ENCODE assay signal across 8 mouse cellular contexts in the genomic region with DNA sequence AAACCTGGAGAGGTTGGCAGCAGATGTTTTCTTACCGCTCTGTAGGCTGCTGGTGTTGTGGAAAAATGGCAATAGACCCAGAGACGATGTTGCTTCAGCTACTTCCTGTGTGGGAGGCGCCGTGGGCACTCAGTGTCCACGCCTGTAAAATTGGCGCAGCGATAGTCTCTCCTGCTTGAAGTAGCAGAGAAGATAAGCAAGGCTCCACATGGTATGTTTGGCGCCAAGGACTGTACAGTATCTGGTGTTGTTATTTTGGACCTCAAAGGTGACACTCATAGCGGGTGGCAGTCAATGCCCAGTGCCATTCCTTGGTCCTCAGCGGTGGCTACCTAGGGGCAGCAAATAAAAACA. TPM values are rescaled to one million over a fixed set of nuclear protein-coding genes. Genes with fewer than 3 reads are reported as not detected.
DNase-seq lines count a peak whose midpoint lies in the region; ATAC-seq and TF ChIP-seq lines count a peak whose summit lies in the region.

No protein-coding gene starts in this region.

- no peak overlapping the region for H3K9ac ChIP-seq in kidney, postnatal 0 days (ENCODE audit: low read depth, low read length)
- H3K9ac ChIP-seq in lung, postnatal 0 days (replicated peaks; ENCODE audit: low read depth), result no peak overlapping the region
- 0 out of 2 replicates have a peak overlapping the region, but pooled peaks have one; percentile 31 for H3K9ac ChIP-seq in stomach, postnatal 0 days (ENCODE audit: low read length)

- no peak overlapping the region for H3K4me3 ChIP-seq in kidney, postnatal 0 days (replicated peaks; ENCODE audit: low read depth, low read length)
- H3K4me3 ChIP-seq in kidney, adult 2 months (ENCODE audit: insufficient read depth, low read depth, low read length), result no peak overlapping the region
- 0 out of 2 replicates have a peak overlapping the region, but pooled peaks have one; percentile 0 for H3K4me3 ChIP-seq in lung, postnatal 0 days (ENCODE audit: low read depth, low read length)
- H3K4me3 ChIP-seq in stomach, postnatal 0 days (ENCODE audit: low read depth, low read length), result peak overlapping the region; percentile 17; the same call in 1 of the 2 replicates

- TF ChIP-seq EP300 in lung, postnatal 0 days (IDR thresholded peaks at IDR 0.05), result no peak
- TF ChIP-seq EP300 in stomach, postnatal 0 days (optimal IDR thresholded peaks at IDR 0.05), result no peak

- no peak overlapping the region for H3K27ac ChIP-seq in kidney, postnatal 0 days
- no peak overlapping the region for H3K27ac ChIP-seq in kidney, adult 2 months (ENCODE audit: insufficient read depth, low read depth, low read length)
- no peak overlapping the region for H3K27ac ChIP-seq in lung, postnatal 0 days (ENCODE audit: low read length)
- H3K27ac ChIP-seq in stomach, postnatal 0 days (replicated peaks), result peak overlapping the region; percentile 56; the same call in 1 of the 2 replicates

- 16% methylated on average over 10 of the region's 10 CpGs for WGBS in kidney, postnatal 0 days
- WGBS in kidney, adult 2 months, result 34% methylated on average over 10 of the region's 10 CpGs
- WGBS in lung, postnatal 0 days, result 19% methylated on average over 10 of the region's 10 CpGs
- WGBS in stomach, postnatal 0 days, result 29% methylated on average over 10 of the region's 10 CpGs

- no peak for TF ChIP-seq CTCF in kidney, postnatal 0 days (IDR thresholded peaks at IDR 0.05; ENCODE audit: low read depth)
- no peak for TF ChIP-seq CTCF in kidney, adult 2 months (conservative IDR thresholded peaks at IDR 0.05; ENCODE audit: insufficient read depth, insufficient read length, low read depth, low read length)
- TF ChIP-seq CTCF in lung, postnatal 0 days (IDR thresholded peaks at IDR 0.05), result no peak
- no peak for TF ChIP-seq CTCF in stomach, postnatal 0 days (IDR thresholded peaks at IDR 0.05; ENCODE audit: low read depth)

- H3K36me3 ChIP-seq in kidney, postnatal 0 days (ENCODE audit: insufficient read depth, low read length), result no peaks in the 10 kb centered on the region
- H3K36me3 ChIP-seq in kidney, adult 2 months (ENCODE audit: control insufficient read depth, insufficient read depth, low read length), result no peaks in the 10 kb centered on the region
- H3K36me3 ChIP-seq in lung, postnatal 0 days (ENCODE audit: insufficient read depth, low read length), result no peaks in the 10 kb centered on the region
- no peaks in the 10 kb centered on the region for H3K36me3 ChIP-seq in stomach, postnatal 0 days (ENCODE audit: control insufficient read depth, insufficient read depth, low read length)

- H3K4me1 ChIP-seq in kidney, postnatal 0 days (replicated peaks; ENCODE audit: insufficient read depth, low read length), result no peaks in the 10 kb centered on the region
- H3K4me1 ChIP-seq in kidney, adult 2 months (ENCODE audit: control insufficient read depth, insufficient read depth, low read length), result no peaks in the 10 kb centered on the region
- peaks cover 3% of the 10 kb centered on the region; the same call in 1 of the 2 replicates for H3K4me1 ChIP-seq in lung, postnatal 0 days (ENCODE audit: insufficient read depth, low read depth, low read length)
- H3K4me1 ChIP-seq in stomach, postnatal 0 days (replicated peaks; ENCODE audit: control insufficient read depth, insufficient read depth), result peaks cover 12% of the 10 kb centered on the region; the same call in 1 of the 2 replicates

- no peaks in the 10 kb centered on the region for H3K9me3 ChIP-seq in kidney, postnatal 0 days (replicated peaks; ENCODE audit: low read length)
- no peaks in the 10 kb centered on the region for H3K9me3 ChIP-seq in lung, postnatal 0 days (ENCODE audit: low read length)
- no peaks in the 10 kb centered on the region for H3K9me3 ChIP-seq in stomach, postnatal 0 days (ENCODE audit: control insufficient read depth, low read length)

- no peaks in the 10 kb centered on the region for H3K27me3 ChIP-seq in kidney, postnatal 0 days (ENCODE audit: insufficient read depth, low read length)
- no peaks in the 10 kb centered on the region for H3K27me3 ChIP-seq in kidney, adult 2 months (replicated peaks; ENCODE audit: control insufficient read depth, insufficient read depth, low read length)
- 0 out of 2 replicates have a peak, but pooled peaks cover 5% of the 10 kb centered on the region for H3K27me3 ChIP-seq in lung, postnatal 0 days (replicated peaks; ENCODE audit: insufficient read depth, low read length)
- no peaks in the 10 kb centered on the region for H3K27me3 ChIP-seq in stomach, postnatal 0 days (ENCODE audit: control insufficient read depth, insufficient read depth, low read length)

- no peak for ATAC-seq in kidney, postnatal 0 days (replicated peaks; ENCODE audit: low FRiP score, low read depth)
- 0 out of 2 replicates have a peak, but pooled peaks have one; percentile 38 for ATAC-seq in erythroid progenitor cell, adult 5-6 weeks (replicated peaks; ENCODE audit: low FRiP score, poor library complexity, severe bottlenecking)
- peak; percentile 13 to 26; a peak in 1 of 4 replicates for ATAC-seq in hematopoietic stem cell, adult 5-6 weeks (replicated peaks in 1 of 2; ENCODE audit: insufficient read depth in 1 of 2, low FRiP score in 2 of 2, low TSS enrichment in 1 of 2, low read depth in 1 of 2, poor library complexity in 2 of 2, severe bottlenecking in 2 of 2)
- ATAC-seq in lung, postnatal 0 days, result no peak
- no peak for ATAC-seq in stomach, postnatal 0 days (ENCODE audit: low FRiP score, low TSS enrichment)

- TF ChIP-seq POLR2A in kidney, adult 2 months (IDR thresholded peaks at IDR 0.05; ENCODE audit: low read depth, low read length), result no peak

- peak overlapping the region; percentile 33 for H3K4me2 ChIP-seq in kidney, postnatal 0 days (ENCODE audit: low read length)
- H3K4me2 ChIP-seq in lung, postnatal 0 days (replicated peaks; ENCODE audit: low read depth, low read length), result peak overlapping the region; percentile 38
- H3K4me2 ChIP-seq in stomach, postnatal 0 days (replicated peaks; ENCODE audit: low read depth), result peak overlapping the region; percentile 45

- no peak for DNase-seq in kidney, postnatal 0 days (ENCODE audit: low spot score)
- no peak for DNase-seq in kidney, adult 2 months
- peak; percentile 26 for DNase-seq in lung, postnatal 0 days (ENCODE audit: low spot score)
- no peak for DNase-seq in stomach, postnatal 0 days (ENCODE audit: low spot score)
- no peak for DNase-seq in ovary, postnatal 10 days (ENCODE audit: low spot score)
- no peak for DNase-seq in kidney, postnatal 10 days

RNA-seq across cellular contexts. Expression of a gene that starts 34.7 kb away (rescaled TPM):
- polyA plus RNA-seq in kidney, postnatal 0 days (2015; fragmentation: Nextera tagmentation; extraction: Ambion mirVana), result 9.7 and 12.1 TPM in 2 replicates
- polyA plus RNA-seq in kidney, adult 2 months (2012; rRNA removed), result 4.2 and 5.8 TPM in 2 replicates
- total RNA-seq in erythroid progenitor cell, adult 5-6 weeks (2015; ENCODE audit: low replicate concordance), result not detected in 2 replicates
- 1.7 and 3.5 TPM in 2 replicates for total RNA-seq in erythroid progenitor cell, adult 5-6 weeks (2017; ENCODE audit: low replicate concordance)
- total RNA-seq in hematopoietic stem cell, adult 5-6 weeks (2017), result 19.1 and 19.5 TPM in 2 replicates
- polyA plus RNA-seq in lung, postnatal 0 days (2015; fragmentation: Nextera tagmentation; extraction: Ambion mirVana), result 3.7 and 5.5 TPM in 2 replicates
- polyA plus RNA-seq in stomach, postnatal 0 days (2015; fragmentation: Nextera tagmentation; extraction: Ambion mirVana), result 6.8 and 7.5 TPM in 2 replicates

Comparison
In these comparisons a context has a peak if more than half of its experiments do, and no peak if none do; other contexts are left out.
1. ATAC-seq: peak in erythroid progenitor cell, adult 5-6 weeks (single experiment) and hematopoietic stem cell, adult 5-6 weeks (2 of 2); none in kidney, postnatal 0 days (single experiment), lung, postnatal 0 days (single experiment) and stomach, postnatal 0 days (single experiment).
2. H3K4me3 ChIP-seq: peak in lung, postnatal 0 days (single experiment) and stomach, postnatal 0 days (single experiment); none in kidney, postnatal 0 days (single experiment) and kidney, adult 2 months (single experiment).
3. Peak in every context shown above with its lines, with median percentiles within 50 percentile points of each other: H3K4me2 ChIP-seq.